Mouse (Mus musculus) testis, adult 2 months (tissue): ENCODE data around the gene Malsu1.

Experiments used
- CTCF ChIP-seq: fragments of 200-500 bp; IDR thresholded peaks from 2 replicates; pipeline ENCODE4 v1.5.1; 2012; ENCODE audit warnings: low read depth, mild to moderate bottlenecking, inconsistent platforms, low read length, moderate library complexity; ENCODE audit not compliant: control insufficient read depth, insufficient read depth, insufficient replicate concordance
- POLR2A ChIP-seq: fragments of 200-500 bp; IDR thresholded peaks from 2 replicates; pipeline ENCODE4 v1.6.1; 2012; ENCODE audit warnings: low read depth, mild to moderate bottlenecking, inconsistent platforms, low read length, moderate library complexity; ENCODE audit not compliant: control insufficient read depth

DNA sequence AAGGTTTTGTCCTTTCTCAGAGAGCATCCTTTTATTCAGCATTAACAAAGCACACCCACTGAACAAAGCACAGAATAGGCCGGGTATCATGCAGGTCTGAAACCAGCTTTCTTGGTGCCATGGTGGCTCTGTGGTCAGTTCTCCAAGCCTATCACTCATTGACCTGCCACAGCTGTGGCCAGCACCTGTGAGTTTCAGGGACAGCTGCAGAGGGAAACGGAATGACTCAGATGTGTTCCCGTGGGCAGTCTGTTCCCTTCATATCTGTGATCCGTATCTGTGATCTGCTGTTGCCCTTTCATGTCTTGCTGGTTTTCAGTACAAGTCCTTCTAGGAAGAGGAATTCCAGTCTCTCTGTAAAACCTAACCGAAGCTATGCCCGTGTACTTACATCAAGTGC is 27.1 kb upstream of the Malsu1 start:
- TF ChIP-seq CTCF (no peak), POLR2A (no peak)
